Comparison of ENCODE assay signal across 8 mouse cellular contexts in the genomic region with DNA sequence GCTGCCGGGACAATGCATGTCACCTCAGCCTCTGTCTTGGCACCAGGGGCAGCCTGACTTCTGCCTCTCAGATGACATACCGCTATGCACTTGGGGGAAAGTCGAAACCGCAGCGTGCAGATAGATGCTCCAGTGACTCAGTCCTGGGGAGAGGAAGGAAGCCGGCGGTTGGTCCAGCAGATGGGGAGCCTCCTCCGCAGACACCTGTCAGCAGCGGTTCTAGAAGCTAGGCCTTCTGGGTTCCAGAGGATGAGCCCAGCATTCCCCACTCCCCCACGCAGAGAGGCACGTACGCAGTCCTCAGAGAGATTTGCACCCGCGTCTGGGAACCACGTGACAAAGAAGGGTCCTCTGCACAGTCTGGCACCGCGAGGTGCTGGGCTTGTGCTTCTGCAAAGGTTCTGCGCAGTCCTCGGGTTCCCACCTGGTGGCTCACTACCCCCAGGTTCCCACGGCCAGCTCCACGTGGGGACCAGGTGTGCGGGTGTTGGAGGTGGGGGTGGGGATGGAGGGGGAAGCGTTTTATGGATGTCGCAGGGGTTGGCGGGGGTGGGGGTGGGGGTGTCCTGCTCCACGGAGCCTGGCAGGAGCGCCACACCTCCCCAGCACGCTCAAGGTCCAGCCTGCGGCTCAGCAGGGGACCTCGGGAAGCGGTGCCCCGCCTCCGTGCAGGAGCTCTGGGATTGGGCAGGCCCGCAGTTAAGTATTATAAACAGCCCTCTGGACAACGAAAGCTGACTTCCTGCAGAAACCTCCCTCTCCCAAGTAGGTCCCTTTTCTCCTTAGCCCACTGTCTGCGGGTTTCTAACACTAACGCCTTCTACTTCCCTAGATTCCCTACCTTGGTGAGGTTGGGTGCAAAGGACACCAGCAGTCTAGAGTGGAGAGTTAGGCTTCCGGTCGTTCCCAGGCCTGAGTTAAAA. TPM values are rescaled to one million over a fixed set of nuclear protein-coding genes. Genes with fewer than 3 reads are reported as not detected.
DNase-seq lines count a peak whose midpoint lies in the region; ATAC-seq and TF ChIP-seq lines count a peak whose summit lies in the region.

No protein-coding gene starts in this region.

- no peaks in the 10 kb centered on the region for H3K9me3 ChIP-seq in liver, embryonic 14.5 days (ENCODE audit: control insufficient read depth, low read length)

- peak overlapping the region; percentile 54 to 60 for H3K4me3 ChIP-seq in liver, embryonic 14.5 days (ENCODE audit: insufficient read depth in 1 of 2, low read depth in 2 of 2, low read length in 2 of 2)
- peak overlapping the region; percentile 33 for H3K4me3 ChIP-seq in testis, adult 2 months (ENCODE audit: control insufficient read depth, low read depth, low read length)

- H3K36me3 ChIP-seq in liver, embryonic 14.5 days (replicated peaks; ENCODE audit: control insufficient read depth, insufficient read depth, low read depth): no peaks in the 10 kb centered on the region
- H3K36me3 ChIP-seq in testis, adult 2 months (ENCODE audit: control insufficient read depth, insufficient read depth, low read length): no peaks in the 10 kb centered on the region

- intact Hi-C loops in heart, postnatal 14 days (cut with DNase I): no loop called here

- peak overlapping the region; percentile 59 for H3K9ac ChIP-seq in liver, embryonic 14.5 days (replicated peaks)

- peak overlapping the region; percentile 34 for H3K27ac ChIP-seq in liver, embryonic 14.5 days
- 0 out of 2 replicates have a peak overlapping the region, but pooled peaks have one; percentile 30 for H3K27ac ChIP-seq in testis, adult 2 months (ENCODE audit: control insufficient read depth, insufficient read depth, low read depth, low read length)

- peak; percentile 81 for DNase-seq in CD4-positive, CD25-positive, alpha-beta regulatory T cell, adult 2 months (ENCODE audit: low read depth, low spot score)
- peak; percentile 83 for DNase-seq in adrenal gland, postnatal 25 days
- DNase-seq in heart, postnatal 14 days: peak; percentile 47 to 60
- peak; percentile 81 to 89 for DNase-seq in kidney, postnatal 4 days
- no peak for DNase-seq in liver, embryonic 14.5 days (ENCODE audit: low read depth in 3 of 3, low spot score in 3 of 3)
- DNase-seq in neural tube, embryonic 10.5 days (ENCODE audit: extremely low spot score, low spot score): peak; percentile 52

- ATAC-seq in erythroblast, adult 5-6 weeks (replicated peaks; ENCODE audit: low FRiP score, poor library complexity, severe bottlenecking): peak; percentile 44
- peak; percentile 68 for ATAC-seq in liver, embryonic 14.5 days (ENCODE audit: insufficient read depth)

- TF ChIP-seq EP300 in liver, embryonic 14.5 days (IDR thresholded peaks at IDR 0.05; ENCODE audit: low read depth): no peak

- TF ChIP-seq CTCF in liver, embryonic 14.5 days (IDR thresholded peaks at IDR 0.05; ENCODE audit: low read depth): no peak
- no peak for TF ChIP-seq CTCF in testis, adult 2 months (IDR thresholded peaks at IDR 0.05; ENCODE audit: control insufficient read depth, insufficient read depth, insufficient replicate concordance, low read depth, low read length)

- no peaks in the 10 kb centered on the region for H3K27me3 ChIP-seq in liver, embryonic 14.5 days (ENCODE audit: control insufficient read depth, insufficient read depth, low read length)
- no peaks in the 10 kb centered on the region for H3K27me3 ChIP-seq in testis, adult 2 months (ENCODE audit: control insufficient read depth, insufficient read depth, low read length)

- WGBS in liver, embryonic 14.5 days (ENCODE audit: insufficient replicate concordance): 3% methylated on average over 38 of the region's 39 CpGs

- H3K4me2 ChIP-seq in liver, embryonic 14.5 days (ENCODE audit: low read depth): peak overlapping the region; percentile 95

- peaks cover 8 to 32% of the 10 kb centered on the region in 2 experiments for H3K4me1 ChIP-seq in liver, embryonic 14.5 days (replicated peaks; ENCODE audit: control insufficient read depth in 2 of 2, insufficient read depth in 2 of 2, low read length in 1 of 2)
- peaks cover 9% of the 10 kb centered on the region for H3K4me1 ChIP-seq in testis, adult 2 months (ENCODE audit: control insufficient read depth, insufficient read depth, low read length)

- no peak for TF ChIP-seq POLR2A in testis, adult 2 months (IDR thresholded peaks at IDR 0.05; ENCODE audit: control insufficient read depth, low read depth, low read length)

RNA-seq across cellular contexts. Expression of a gene that starts 30.2 kb away (rescaled TPM):
- 7.4 and 8.1 TPM in 2 replicates for total RNA-seq in adrenal gland, postnatal 25 days (2021)
- 4.0 and 4.6 TPM in 2 replicates for total RNA-seq in erythroblast, adult 5-6 weeks (2015; ENCODE audit: low replicate concordance)
- 9.1 and 10.4 TPM in 2 replicates for total RNA-seq in erythroblast, adult 5-6 weeks (2017; ENCODE audit: low replicate concordance)
- 1 to 10 TPM; 5.4 to 7.9 TPM for total RNA-seq in heart, postnatal 14 days (2021)
- 3.9 and 5.1 TPM in 2 replicates for polyA plus RNA-seq in liver, embryonic 14.5 days (2012; rRNA removed)
- 7.6 and 8.3 TPM in 2 replicates for polyA plus RNA-seq in liver, embryonic 14.5 days (2014; fragmentation: Nextera tagmentation; extraction: Ambion mirVana)
- polyA plus RNA-seq in testis, adult 2 months (2012; rRNA removed): 47.1 and 48.3 TPM in 2 replicates

RNA-seq across cellular contexts. Expression of a gene that starts 35.6 kb away (rescaled TPM):
- total RNA-seq in adrenal gland, postnatal 25 days (2021): 6.7 and 7.4 TPM in 2 replicates
- 1.9 TPM in 1 of 2 replicates, not detected in the other for total RNA-seq in erythroblast, adult 5-6 weeks (2015; ENCODE audit: low replicate concordance)
- 14.2 TPM in 1 of 2 replicates, not detected in the other for total RNA-seq in erythroblast, adult 5-6 weeks (2017; ENCODE audit: low replicate concordance)
- 1 to 10 TPM; 3.3 to 6.1 TPM for total RNA-seq in heart, postnatal 14 days (2021)
- not detected in 2 replicates for polyA plus RNA-seq in liver, embryonic 14.5 days (2012; rRNA removed)
- 1.0 TPM in 1 of 2 replicates, not detected in the other for polyA plus RNA-seq in liver, embryonic 14.5 days (2014; fragmentation: Nextera tagmentation; extraction: Ambion mirVana)
- not detected in 2 replicates for polyA plus RNA-seq in testis, adult 2 months (2012; rRNA removed)

Comparison
In these comparisons a context has a peak if more than half of its experiments do, and no peak if none do; other contexts are left out.
1. DNase-seq: peak in CD4-positive, CD25-positive, alpha-beta regulatory T cell, adult 2 months (single experiment), adrenal gland, postnatal 25 days (single experiment), heart, postnatal 14 days (2 of 2), kidney, postnatal 4 days (2 of 2) and neural tube, embryonic 10.5 days (single experiment); none in liver, embryonic 14.5 days (0 of 3).